11 mouse cellular contexts compared by ENCODE assay signal in genomic region chr2:84037304-84037703, GRCm38 (mm10). TPM values are rescaled to one million over a fixed set of nuclear protein-coding genes. Genes with fewer than 3 reads are reported as not detected.
A peak's percentile ranks its signal among the peaks of the same experiment; 100 is the strongest.
DNase-seq lines count a peak whose midpoint lies in the region; ATAC-seq and TF ChIP-seq lines count a peak whose summit lies in the region.
"Had no signal": no experiment of that assay in that cellular context is flagged by ENCODE, and none has a peak within 500 bp of the region (broad histone marks: within the 10 kb centered on the region; RNA-seq: fewer than 3 reads in every experiment).

No protein-coding gene starts in this region.

- no peak overlapping the region for H3K27ac ChIP-seq in embryonic facial prominence, embryonic 11.5 days (replicated peaks; ENCODE audit: low read depth, low read length)
- H3K27ac ChIP-seq in embryonic facial prominence, embryonic 10.5 days (replicated peaks) = no peak overlapping the region
- H3K27ac ChIP-seq in layer of hippocampus, adult 2 months = no peak overlapping the region
- H3K27ac ChIP-seq: limb, embryonic 15.5 days had no signal

- no peak for ATAC-seq in embryonic facial prominence, embryonic 11.5 days (replicated peaks; ENCODE audit: insufficient number of reproducible peaks, low FRiP score, low TSS enrichment, low read depth)
- peak; percentile 90 for ATAC-seq in common myeloid progenitor, adult 5-6 weeks (replicated peaks; ENCODE audit: low read depth, poor library complexity, severe bottlenecking)
- peak; percentile 51 for ATAC-seq in megakaryocyte, adult 5-6 weeks (ENCODE audit: poor library complexity, severe bottlenecking)

- H3K9ac ChIP-seq in embryonic facial prominence, embryonic 11.5 days (replicated peaks; ENCODE audit: low read length) = no peak overlapping the region
- H3K9ac ChIP-seq: limb, embryonic 15.5 days had no signal

- WGBS in embryonic facial prominence, embryonic 11.5 days = 18% methylated on average over 4 of the region's 4 CpGs
- 25% methylated on average over 4 of the region's 4 CpGs for WGBS in embryonic facial prominence, embryonic 10.5 days

- H3K9me3 ChIP-seq in embryonic facial prominence, embryonic 11.5 days (replicated peaks; ENCODE audit: control insufficient read depth, low read length) = no peaks in the 10 kb centered on the region
- H3K9me3 ChIP-seq in embryonic facial prominence, embryonic 10.5 days = no peaks in the 10 kb centered on the region
- H3K9me3 ChIP-seq: limb, embryonic 15.5 days had no signal

- no peaks in the 10 kb centered on the region for H3K4me1 ChIP-seq in embryonic facial prominence, embryonic 11.5 days (ENCODE audit: control insufficient read depth, insufficient read depth, low read length)
- H3K4me1 ChIP-seq in embryonic facial prominence, embryonic 10.5 days = no peaks in the 10 kb centered on the region
- H3K4me1 ChIP-seq: limb, embryonic 15.5 days had no signal

- no peaks in the 10 kb centered on the region for H3K36me3 ChIP-seq in embryonic facial prominence, embryonic 11.5 days (replicated peaks; ENCODE audit: control insufficient read depth, insufficient read depth, low read depth, low read length)
- no peaks in the 10 kb centered on the region for H3K36me3 ChIP-seq in embryonic facial prominence, embryonic 10.5 days (replicated peaks)
- H3K36me3 ChIP-seq: limb, embryonic 15.5 days had no signal

- peak; percentile 60 for DNase-seq in embryonic facial prominence, embryonic 11.5 days (ENCODE audit: low spot score)
- DNase-seq in embryonic facial prominence, embryonic 10.5 days (ENCODE audit: low spot score) = no peak
- DNase-seq in layer of hippocampus, adult 2 months (ENCODE audit: low spot score in 2 of 2) = no peak
- DNase-seq in layer of hippocampus, postnatal 10 days (ENCODE audit: low spot score in 2 of 2) = no peak
- DNase-seq in MN1 (ENCODE audit: low spot score) = no peak
- no peak for DNase-seq in layer of hippocampus, adult 9-10 months (ENCODE audit: low spot score)
- DNase-seq: adrenal gland, postnatal 36 days had no signal

- peak; percentile 76 for TF ChIP-seq CTCF in layer of hippocampus, adult 2 months (conservative IDR thresholded peaks at IDR 0.05)

- no peak overlapping the region for H3K4me3 ChIP-seq in embryonic facial prominence, embryonic 11.5 days (ENCODE audit: low read depth, low read length)
- H3K4me3 ChIP-seq in embryonic facial prominence, embryonic 10.5 days = no peak overlapping the region
- H3K4me3 ChIP-seq in layer of hippocampus, adult 2 months = no peak overlapping the region
- H3K4me3 ChIP-seq: erythroblast, embryonic 14.5 days; limb, embryonic 15.5 days had no signal

- H3K4me2 ChIP-seq in embryonic facial prominence, embryonic 11.5 days (ENCODE audit: low read depth, low read length) = no peak overlapping the region
- H3K4me2 ChIP-seq: limb, embryonic 15.5 days had no signal

- no peaks in the 10 kb centered on the region for H3K27me3 ChIP-seq in embryonic facial prominence, embryonic 11.5 days (ENCODE audit: control insufficient read depth, insufficient read depth, low read length)
- H3K27me3 ChIP-seq in embryonic facial prominence, embryonic 10.5 days (replicated peaks; ENCODE audit: low read depth, poor library complexity, severe bottlenecking) = no peaks in the 10 kb centered on the region
- H3K27me3 ChIP-seq: limb, embryonic 15.5 days had no signal

RNA-seq across cellular contexts. Expression of gene Gm13691, which starts 47.0 kb away (rescaled TPM):
- not detected in 2 replicates for polyA plus RNA-seq in embryonic facial prominence, embryonic 11.5 days (2014; fragmentation: Nextera tagmentation; extraction: Ambion mirVana)
- polyA plus RNA-seq in embryonic facial prominence, embryonic 10.5 days (2016; fragmentation: Nextera tagmentation; extraction: Ambion mirVana) = not detected in 2 replicates
- total RNA-seq in layer of hippocampus, adult 2 months (2021) = 1 to 10 TPM; 2.0 to 2.1 TPM
- total RNA-seq in layer of hippocampus, postnatal 10 days (2021) = 1 to 10 TPM; 1.4 to 1.7 TPM
- total RNA-seq in common myeloid progenitor, adult 5-6 weeks (2017) = 0.05 and 0.10 TPM in 2 replicates
- total RNA-seq in megakaryocyte, adult 5-6 weeks (2015) = not detected in 2 replicates
- not detected in 2 replicates for total RNA-seq in megakaryocyte, adult 5-6 weeks (2017)
- polyA plus RNA-seq: limb, embryonic 15.5 days had no signal

RNA-seq across cellular contexts. Expression of gene Gm13697, which starts 52.8 kb away (rescaled TPM):
- polyA plus RNA-seq in embryonic facial prominence, embryonic 11.5 days (2014; fragmentation: Nextera tagmentation; extraction: Ambion mirVana) = not detected in 2 replicates
- polyA plus RNA-seq in embryonic facial prominence, embryonic 10.5 days (2016; fragmentation: Nextera tagmentation; extraction: Ambion mirVana) = not detected in 2 replicates
- 1 to 10 TPM; 2.0 to 2.1 TPM for total RNA-seq in layer of hippocampus, adult 2 months (2021)
- total RNA-seq in layer of hippocampus, postnatal 10 days (2021) = 1 to 10 TPM; 1.4 to 1.7 TPM
- 0.09 and 0.10 TPM in 2 replicates for total RNA-seq in common myeloid progenitor, adult 5-6 weeks (2017)
- not detected in 2 replicates for total RNA-seq in megakaryocyte, adult 5-6 weeks (2015)
- not detected in 2 replicates for total RNA-seq in megakaryocyte, adult 5-6 weeks (2017)
- polyA plus RNA-seq: limb, embryonic 15.5 days had no signal

RNA-seq across cellular contexts. Expression of gene Gm13694, which starts 58.6 kb away (rescaled TPM):
- polyA plus RNA-seq in embryonic facial prominence, embryonic 11.5 days (2014; fragmentation: Nextera tagmentation; extraction: Ambion mirVana) = not detected in 2 replicates
- polyA plus RNA-seq in embryonic facial prominence, embryonic 10.5 days (2016; fragmentation: Nextera tagmentation; extraction: Ambion mirVana) = not detected in 2 replicates
- 1 to 10 TPM; 2.0 to 2.1 TPM for total RNA-seq in layer of hippocampus, adult 2 months (2021)
- 1 to 10 TPM; 1.4 to 1.7 TPM for total RNA-seq in layer of hippocampus, postnatal 10 days (2021)
- 0.09 and 0.10 TPM in 2 replicates for total RNA-seq in common myeloid progenitor, adult 5-6 weeks (2017)
- not detected in 2 replicates for total RNA-seq in megakaryocyte, adult 5-6 weeks (2015)
- not detected in 2 replicates for total RNA-seq in megakaryocyte, adult 5-6 weeks (2017)
- polyA plus RNA-seq: limb, embryonic 15.5 days had no signal
